Mouse (Mus musculus): ENCODE measurements at regions not wholly inside any gene's neighbourhood (a gene's known extent, or its start where the extent isn't known, plus 50 kb on each side); places are given as distances from the start of the nearest gene placed in this dataset.

GRCm38 (mm10) chr3:19824904-19825303 lies 131.9 kb upstream of the Cp start:
- DNase-seq (ENCODE audit: low spot score) (no peak), ATAC-seq (no peak)
- H3K4me3 ChIP-seq (ENCODE audit: low read length) = no peak overlapping the region
- no peaks in the 10 kb centered on the region for H3K27me3 ChIP-seq (ENCODE audit: insufficient read depth, low read length)
- H3K36me3 ChIP-seq (ENCODE audit: insufficient read depth, low read length) = no peaks in the 10 kb centered on the region
- no peak overlapping the region for H3K27ac ChIP-seq
- 94% methylated on average over 1 of the region's 1 CpGs for WGBS
- no peaks in the 10 kb centered on the region for H3K9me3 ChIP-seq (ENCODE audit: low read length)
- H3K9ac ChIP-seq (replicated peaks; ENCODE audit: low read length) = no peak overlapping the region
- no peaks in the 10 kb centered on the region for H3K4me1 ChIP-seq (ENCODE audit: insufficient read depth, low read length)
- TF ChIP-seq CTCF (IDR thresholded peaks at IDR 0.05; ENCODE audit: low read depth) = no peak
- no peak overlapping the region for H3K4me2 ChIP-seq (ENCODE audit: low read depth, low read length)

GRCm38 (mm10) chr3:19828518-19829246 lies 128.2 kb upstream of the Cp start:
- H3K9me3 ChIP-seq (ENCODE audit: low read length) = no peaks in the 10 kb centered on the region
- H3K27me3 ChIP-seq (ENCODE audit: insufficient read depth, low read length) = no peaks in the 10 kb centered on the region
- H3K9ac ChIP-seq (replicated peaks; ENCODE audit: low read length) = no peak overlapping the region
- no peak overlapping the region for H3K4me2 ChIP-seq (ENCODE audit: low read depth, low read length)
- ATAC-seq (no peak), DNase-seq (ENCODE audit: low spot score) (no peak)
- no peaks in the 10 kb centered on the region for H3K4me1 ChIP-seq (ENCODE audit: insufficient read depth, low read length)
- WGBS = 53% methylated on average over 5 of the region's 5 CpGs
- H3K27ac ChIP-seq = no peak overlapping the region
- TF ChIP-seq CTCF (IDR thresholded peaks at IDR 0.05; ENCODE audit: low read depth) = no peak
- no peak overlapping the region for H3K4me3 ChIP-seq (ENCODE audit: low read length)
- H3K36me3 ChIP-seq (ENCODE audit: insufficient read depth, low read length) = no peaks in the 10 kb centered on the region

GRCm38 (mm10) chr3:19829752-19830151 lies 127.1 kb upstream of the Cp start:
- no peak overlapping the region for H3K4me3 ChIP-seq (ENCODE audit: low read length)

GRCm38 (mm10) chr3:19848031-19848735 lies 108.7 kb upstream of the Cp start:
- Histone ChIP-seq H3K9ac (replicated peaks; ENCODE audit: low read length) (no peak overlapping the region), H3K4me1 (ENCODE audit: insufficient read depth, low read length) (no peaks in the 10 kb centered on the region), H3K4me2 (ENCODE audit: low read depth, low read length) (no peak overlapping the region), H3K9me3 (ENCODE audit: low read length) (no peaks in the 10 kb centered on the region), H3K27me3 (ENCODE audit: insufficient read depth, low read length) (no peaks in the 10 kb centered on the region), H3K36me3 (ENCODE audit: insufficient read depth, low read length) (no peaks in the 10 kb centered on the region), H3K27ac (no peak overlapping the region), H3K4me3 (ENCODE audit: low read length) (no peak overlapping the region)
- 75% methylated on average over 6 of the region's 6 CpGs for WGBS
- TF ChIP-seq CTCF (IDR thresholded peaks at IDR 0.05; ENCODE audit: low read depth) = no peak
- DNase-seq (ENCODE audit: low spot score) (peak; percentile 3), ATAC-seq (no peak)

More at GRCm38 (mm10) chr3:19829752-19830151, 127.1 kb upstream of the Cp start:
- WGBS = 89% methylated on average over 2 of the region's 2 CpGs
- DNase-seq (ENCODE audit: low spot score) (no peak), ATAC-seq (no peak)
- Histone ChIP-seq H3K4me1 (ENCODE audit: insufficient read depth, low read length) (no peaks in the 10 kb centered on the region), H3K9ac (replicated peaks; ENCODE audit: low read length) (no peak overlapping the region), H3K27me3 (ENCODE audit: insufficient read depth, low read length) (no peaks in the 10 kb centered on the region), H3K27ac (no peak overlapping the region), H3K9me3 (ENCODE audit: low read length) (no peaks in the 10 kb centered on the region), H3K36me3 (ENCODE audit: insufficient read depth, low read length) (no peaks in the 10 kb centered on the region), H3K4me2 (ENCODE audit: low read depth, low read length) (no peak overlapping the region)
- TF ChIP-seq CTCF (IDR thresholded peaks at IDR 0.05; ENCODE audit: low read depth) = no peak

- no peak overlapping the region for H3K4me3 ChIP-seq (ENCODE audit: low read length)
- no peaks in the 10 kb centered on the region for H3K9me3 ChIP-seq (ENCODE audit: low read length)
- WGBS = 58% methylated on average over 1 of the region's 1 CpGs
- no peaks in the 10 kb centered on the region for H3K36me3 ChIP-seq (ENCODE audit: insufficient read depth, low read length)
- TF ChIP-seq CTCF (IDR thresholded peaks at IDR 0.05; ENCODE audit: low read depth) = no peak
- H3K4me2 ChIP-seq (ENCODE audit: low read depth, low read length) = no peak overlapping the region
- ATAC-seq (no peak), DNase-seq (ENCODE audit: low spot score) (no peak)
- no peak overlapping the region for H3K27ac ChIP-seq
- no peaks in the 10 kb centered on the region for H3K4me1 ChIP-seq (ENCODE audit: insufficient read depth, low read length)
- H3K27me3 ChIP-seq (ENCODE audit: insufficient read depth, low read length) = no peaks in the 10 kb centered on the region
- H3K9ac ChIP-seq (replicated peaks; ENCODE audit: low read length) = no peak overlapping the region
Observed at GRCm38 (mm10) chr3:19848736-19849269, 108.1 kb upstream of the Cp start.

- 74% methylated on average over 2 of the region's 2 CpGs for WGBS
- TF ChIP-seq CTCF (IDR thresholded peaks at IDR 0.05; ENCODE audit: low read depth) = no peak
- no peaks in the 10 kb centered on the region for H3K27me3 ChIP-seq (ENCODE audit: insufficient read depth, low read length)
- H3K4me2 ChIP-seq (ENCODE audit: low read depth, low read length) = no peak overlapping the region
- no peaks in the 10 kb centered on the region for H3K4me1 ChIP-seq (ENCODE audit: insufficient read depth, low read length)
- no peak overlapping the region for H3K9ac ChIP-seq (replicated peaks; ENCODE audit: low read length)
- DNase-seq (ENCODE audit: low spot score) (no peak), ATAC-seq (no peak)
- no peaks in the 10 kb centered on the region for H3K9me3 ChIP-seq (ENCODE audit: low read length)
- no peak overlapping the region for H3K4me3 ChIP-seq (ENCODE audit: low read length)
- H3K27ac ChIP-seq = no peak overlapping the region
- H3K36me3 ChIP-seq (ENCODE audit: insufficient read depth, low read length) = no peaks in the 10 kb centered on the region
Observed at GRCm38 (mm10) chr3:19882623-19883022, 74.2 kb upstream of the Cp start.

- no peaks in the 10 kb centered on the region for H3K4me1 ChIP-seq (ENCODE audit: insufficient read depth, low read length)
- no peak for ATAC-seq
- DNase-seq (ENCODE audit: low spot score) = peak; percentile 28
- no peak overlapping the region for H3K9ac ChIP-seq (replicated peaks; ENCODE audit: low read length)
- no peak overlapping the region for H3K4me3 ChIP-seq (ENCODE audit: low read length)
- H3K9me3 ChIP-seq (ENCODE audit: low read length) = no peaks in the 10 kb centered on the region
- H3K4me2 ChIP-seq (ENCODE audit: low read depth, low read length) = no peak overlapping the region
- H3K27me3 ChIP-seq (ENCODE audit: insufficient read depth, low read length) = no peaks in the 10 kb centered on the region
- TF ChIP-seq CTCF (IDR thresholded peaks at IDR 0.05; ENCODE audit: low read depth) = peak; percentile 60
- H3K36me3 ChIP-seq (ENCODE audit: insufficient read depth, low read length) = no peaks in the 10 kb centered on the region
- H3K27ac ChIP-seq = no peak overlapping the region
Observed at GRCm38 (mm10) chr3:19888405-19888804, 68.4 kb upstream of the Cp start.

All from hindbrain, postnatal 0 days (tissue).